8 mouse cellular contexts compared by ENCODE assay signal in the genomic region with DNA sequence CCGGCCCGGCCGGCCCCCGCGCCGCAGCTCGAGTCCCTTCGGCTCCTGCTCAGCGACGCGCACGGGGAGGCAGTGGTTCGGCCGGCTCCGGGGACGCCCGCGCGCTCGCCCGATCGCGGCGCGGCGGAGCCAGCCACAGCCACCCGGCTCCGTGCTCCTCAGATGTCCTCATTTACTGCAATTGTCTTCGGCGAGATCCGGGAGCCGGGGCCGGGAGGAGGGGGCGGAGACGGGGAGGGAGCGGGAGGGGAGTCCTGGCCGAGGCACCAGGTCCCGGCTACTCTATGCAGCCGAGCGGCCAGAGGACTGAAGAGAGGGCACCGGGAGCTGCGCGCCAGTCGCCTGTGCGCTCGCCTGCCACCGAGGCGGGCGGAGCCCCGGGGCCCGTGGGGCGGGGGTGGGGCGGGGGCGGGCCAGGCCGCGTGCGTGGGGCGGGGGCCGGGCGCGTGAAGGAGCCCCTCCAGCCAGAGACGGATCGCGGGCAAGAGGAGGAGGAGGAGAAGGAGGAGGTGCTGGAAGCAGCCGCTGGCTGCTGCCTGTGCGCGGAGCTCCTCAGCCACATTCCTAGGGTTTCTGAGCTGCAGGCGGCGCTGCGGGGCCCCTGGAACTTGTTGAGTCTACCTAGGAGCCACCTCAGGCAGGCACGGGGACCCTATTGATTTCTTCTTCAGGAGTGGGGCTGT. TPM values are rescaled to one million over a fixed set of nuclear protein-coding genes. Genes with fewer than 3 reads are reported as not detected.
DNase-seq lines count a peak whose midpoint lies in the region; ATAC-seq and TF ChIP-seq lines count a peak whose summit lies in the region.

A gene (minus strand): TSS at position 504 of the 683 bp plus-strand sequence.

- H3K27me3 ChIP-seq in forebrain, embryonic 16.5 days (replicated peaks; ENCODE audit: control insufficient read depth, insufficient read depth, low read length): no peaks in the 10 kb centered on the region
- H3K27me3 ChIP-seq in hindbrain, embryonic 16.5 days (replicated peaks; ENCODE audit: control insufficient read depth, insufficient read depth, low read length): no peaks in the 10 kb centered on the region

- peak; percentile 82 for ATAC-seq in forebrain, embryonic 16.5 days
- ATAC-seq in hindbrain, embryonic 16.5 days: peak; percentile 93

- DNase-seq in ES-E14 (ENCODE audit: low read depth, low spot score) (peak; percentile 53), MN1 (ENCODE audit: low spot score) (no peak)
- DNase-seq in brain, embryonic 18.5 days (ENCODE audit: low read depth, low spot score): peak; percentile 51
- peak; percentile 74 to 78 for DNase-seq in left cerebral cortex, postnatal 14 days (ENCODE audit: low spot score in 2 of 2)
- peak; percentile 35 to 56 for DNase-seq in lung, postnatal 4 days
- DNase-seq in right cerebral cortex, postnatal 25 days: peak; percentile 81

- peaks cover 0 to 9% of the 10 kb centered on the region in 2 experiments; a peak in 1 of 4 replicates for H3K4me1 ChIP-seq in ES-E14 (ENCODE audit: control insufficient read depth in 2 of 2, insufficient read depth in 2 of 2, low read length in 2 of 2, poor library complexity in 1 of 2)
- H3K4me1 ChIP-seq in forebrain, embryonic 16.5 days (replicated peaks; ENCODE audit: control insufficient read depth, insufficient read depth, low read length): peaks cover 16% of the 10 kb centered on the region
- H3K4me1 ChIP-seq in hindbrain, embryonic 16.5 days (ENCODE audit: control insufficient read depth, insufficient read depth, low read depth, low read length): peaks cover 9% of the 10 kb centered on the region; the same call in 1 of the 2 replicates

- in situ Hi-C loops in ES-E14 (cut with MboI; ENCODE audit: low sequenced_read_pairs in 2 of 2, unreplicated experiment in 2 of 2): no loop called here

- H3K9ac ChIP-seq in ES-E14 (ENCODE audit: insufficient read depth, low read depth, low read length, poor library complexity, severe bottlenecking): peak within 1 kb of the TSS; percentile 27
- H3K9ac ChIP-seq in forebrain, embryonic 16.5 days (replicated peaks; ENCODE audit: low read depth, low read length): peak within 1 kb of the TSS; percentile 78
- peak within 1 kb of the TSS; percentile 83 for H3K9ac ChIP-seq in hindbrain, embryonic 16.5 days (ENCODE audit: low read depth, low read length)

- H3K9me3 ChIP-seq in ES-E14 (ENCODE audit: control insufficient read depth, insufficient read depth, low read depth, low read length): no peaks in the 10 kb centered on the region
- H3K9me3 ChIP-seq in forebrain, embryonic 16.5 days (ENCODE audit: control insufficient read depth, low read length): no peaks in the 10 kb centered on the region
- no peaks in the 10 kb centered on the region for H3K9me3 ChIP-seq in hindbrain, embryonic 16.5 days (ENCODE audit: control insufficient read depth, low read length)

- intact Hi-C loops in left cerebral cortex, postnatal 14 days (cut with DNase I): loop anchor here (2.0 to 10.0 kb wide), 2 partner anchors 163 to 527 kb away; no protein-coding TSS in a partner anchor

- H3K36me3 ChIP-seq in ES-E14 (ENCODE audit: control insufficient read depth, insufficient read depth, low read length, poor library complexity, severe bottlenecking): no peaks in the 10 kb centered on the region
- no peaks in the 10 kb centered on the region for H3K36me3 ChIP-seq in forebrain, embryonic 16.5 days (ENCODE audit: control insufficient read depth, insufficient read depth)
- no peaks in the 10 kb centered on the region for H3K36me3 ChIP-seq in hindbrain, embryonic 16.5 days (ENCODE audit: control insufficient read depth, insufficient read depth, low read length)

- H3K27ac ChIP-seq in ES-E14 (ENCODE audit: insufficient read depth, low read depth, low read length, poor library complexity, severe bottlenecking): no peak within 1 kb of the TSS
- H3K27ac ChIP-seq in forebrain, embryonic 16.5 days (ENCODE audit: low read length): peak within 1 kb of the TSS; percentile 63
- peak within 1 kb of the TSS; percentile 72 for H3K27ac ChIP-seq in hindbrain, embryonic 16.5 days (ENCODE audit: low read depth, low read length)

- H3K4me3 ChIP-seq in ES-E14 (ENCODE audit: insufficient read depth in 1 of 2, low read depth in 1 of 2, low read length in 2 of 2, poor library complexity in 1 of 2, severe bottlenecking in 1 of 2): peak within 1 kb of the TSS; percentile 73 to 79
- peak within 1 kb of the TSS; percentile 66 for H3K4me3 ChIP-seq in forebrain, embryonic 16.5 days (replicated peaks; ENCODE audit: low read length)
- peak within 1 kb of the TSS; percentile 53 for H3K4me3 ChIP-seq in hindbrain, embryonic 16.5 days (ENCODE audit: low read length)

- H3K4me2 ChIP-seq in forebrain, embryonic 16.5 days (ENCODE audit: low read length): peak within 1 kb of the TSS; percentile 93
- peak within 1 kb of the TSS; percentile 89 for H3K4me2 ChIP-seq in hindbrain, embryonic 16.5 days (ENCODE audit: low read length)

- WGBS in forebrain, embryonic 16.5 days: under 1% methylated on average over 37 of the region's 71 CpGs
- under 1% methylated on average over 36 of the region's 71 CpGs for WGBS in hindbrain, embryonic 16.5 days

TF ChIP-seq in ES-E14, 5 proteins besides CTCF, POLR2A, EP300 and RAD21:
- TF ChIP-seq MAFK (IDR thresholded peaks at IDR 0.05; ENCODE audit: insufficient read depth, low read depth, low read length) (no peak), ZNF384 (IDR thresholded peaks at IDR 0.05; ENCODE audit: low read depth, low read length) (no peak), HCFC1 (IDR thresholded peaks at IDR 0.05; ENCODE audit: borderline replicate concordance, insufficient read depth, low read length) (no peak; the same call in 1 of the 2 replicates), CHD2 (IDR thresholded peaks at IDR 0.05; ENCODE audit: low read depth, low read length) (no peak), ZC3H11A (IDR thresholded peaks at IDR 0.05; ENCODE audit: borderline replicate concordance, low read depth, low read length) (no peak)
TF ChIP-seq in ES-E14: peak in this region for 0.

RNA-seq across cellular contexts. Expression of the gene that starts here (rescaled TPM):
- 2.4 and 2.7 TPM in 2 replicates for total RNA-seq in ES-E14 (2012; rRNA removed)
- 12.8 and 13.4 TPM in 2 replicates for polyA plus RNA-seq in forebrain, embryonic 16.5 days (2015; fragmentation: Nextera tagmentation; extraction: Ambion mirVana)
- polyA plus RNA-seq in hindbrain, embryonic 16.5 days (2015; fragmentation: Nextera tagmentation; extraction: Ambion mirVana): 10.6 and 10.9 TPM in 2 replicates
- total RNA-seq in left cerebral cortex, postnatal 14 days (2021): 10 to 100 TPM; 17.8 to 18.5 TPM

Comparison
In these comparisons a context has a peak if more than half of its experiments do, and no peak if none do; other contexts are left out.
1. H3K9ac ChIP-seq: peak in every context shown above with its lines; median percentile 83 in hindbrain, embryonic 16.5 days; 78 in forebrain, embryonic 16.5 days; 27 in ES-E14.